Mouse (Mus musculus) C2C12 (cell line): ENCODE measurements around the gene Myo3b.

ENCODE experiments used
- CEBPB ChIP-seq: IDR thresholded peaks from one replicate; pipeline ENCODE4 v1.6.1; 2011; ENCODE audit warnings: low read depth, mild to moderate bottlenecking, control low read depth, moderate library complexity
- CTCF ChIP-seq: IDR thresholded peaks from one replicate; pipeline ENCODE4 v1.5.1; 2011; ENCODE audit not compliant: control insufficient read depth, insufficient read depth, insufficient read length
- FOSL1 ChIP-seq: IDR thresholded peaks from one replicate; pipeline ENCODE4 v1.8.0; 2011; ENCODE audit warnings: mild to moderate bottlenecking, low read length; ENCODE audit not compliant: poor library complexity, insufficient read depth, severe bottlenecking
- MYOD1 ChIP-seq: IDR thresholded peaks from one replicate; pipeline ENCODE4 v1.6.1; 2011; ENCODE audit warnings: low read depth; ENCODE audit not compliant: control insufficient read depth, insufficient read length
- MYOG ChIP-seq: IDR thresholded peaks from one replicate; pipeline ENCODE4 v1.6.1; 2011; ENCODE audit not compliant: control insufficient read depth, insufficient read length; ENCODE audit errors: extremely low read depth
- USF1 ChIP-seq: IDR thresholded peaks from one replicate; pipeline ENCODE4 v1.6.1; 2011; ENCODE audit warnings: low read depth, mild to moderate bottlenecking, control low read depth, moderate library complexity

- TF ChIP-seq CTCF, result no peak
- TF ChIP-seq USF1, result no peak
- TF ChIP-seq MYOD1, result no peak
- no peak for TF ChIP-seq CEBPB
- no peak for TF ChIP-seq MYOG
- TF ChIP-seq FOSL1, result no peak
Measured at GRCm38 (mm10) chr2:70421144-70421874, 382.4 kb downstream of the Myo3b start.
